Mouse (Mus musculus) stomach, postnatal 0 days (tissue): Measurements from ENCODE around the gene Tyw5. TPM values are rescaled to one million over a fixed set of nuclear protein-coding genes. Genes with fewer than 3 reads are reported as not detected.

ENCODE experiments used
- ATAC-seq: fragments of 200-750 bp; cut with Nextera tagmentation; 2 replicates; pipeline ENCODE4 v1.8.0; 2017; ENCODE audit not compliant: low FRiP score, low TSS enrichment
- DNase-seq: peaks from one replicate; pipeline ENCODE4 v3.0.0-alpha.2; 2016; ENCODE audit warnings: low spot score
- H3K27ac ChIP-seq: fragments of 300-500 bp; sonication (generic); replicated peaks from 2 replicates; pipeline ENCODE4 v1.5.1; 2014; ENCODE audit warnings: mild to moderate bottlenecking, control low read depth
- H3K27me3 ChIP-seq: fragments of 300-500 bp; sonication (generic); 2 replicates; pipeline ENCODE4 v1.6.1; 2014; ENCODE audit warnings: low read length; ENCODE audit not compliant: control insufficient read depth, insufficient read depth
- H3K36me3 ChIP-seq: fragments of 300-500 bp; sonication (generic); 2 replicates; pipeline ENCODE4 v1.6.1; 2014; ENCODE audit warnings: low read length, mixed read lengths; ENCODE audit not compliant: control insufficient read depth, insufficient read depth
- H3K4me1 ChIP-seq: fragments of 300-500 bp; sonication (generic); replicated peaks from 2 replicates; pipeline ENCODE4 v1.6.1; 2014; ENCODE audit warnings: antibody characterized with exemption; ENCODE audit not compliant: control insufficient read depth, insufficient read depth
- H3K4me2 ChIP-seq: fragments of 300-500 bp; sonication (generic); replicated peaks from 2 replicates; pipeline ENCODE4 v1.6.1; 2014; ENCODE audit warnings: low read depth, mild to moderate bottlenecking, control low read depth, moderate library complexity
- H3K4me3 ChIP-seq: fragments of 300-500 bp; sonication (generic); 2 replicates; pipeline ENCODE4 v1.5.1; 2014; ENCODE audit warnings: low read depth, low read length, control low read depth
- H3K9ac ChIP-seq: fragments of 300-500 bp; sonication (generic); 2 replicates; pipeline ENCODE4 v1.6.1; 2014; ENCODE audit warnings: mild to moderate bottlenecking, low read length, control low read depth, mixed read lengths
- H3K9me3 ChIP-seq: fragments of 300-500 bp; sonication (generic); 2 replicates; pipeline ENCODE4 v1.6.1; 2016; ENCODE audit warnings: low read length; ENCODE audit not compliant: control insufficient read depth
- CTCF ChIP-seq: IDR thresholded peaks from 2 replicates; pipeline ENCODE4 v1.5.1; 2016; ENCODE audit warnings: antibody characterized with exemption, low read depth, mild to moderate bottlenecking, moderate library complexity
- EP300 ChIP-seq: optimal IDR thresholded peaks from 2 replicates; pipeline ENCODE3; 2016; ENCODE audit warnings: antibody characterized with exemption
- WGBS: fragments of 180-500 bp; shearing (Covaris S2); extraction: QIAGEN DNeasy Blood & Tissue Kit; methylation state at CpG from one replicate; pipeline ENCODE4 v1.1.7; 2014; 5-methylcytosine and 5-hydroxymethylcytosine counted together
- polyA plus RNA-seq: library from polyadenylated mRNA; unstranded; fragments of >200 nt; fragmentation: Nextera tagmentation; extraction: Ambion mirVana; gene quantifications from 2 replicates; pipeline ENCODE4 v1.2.1, GENCODE M21; 2015

Gene Tyw5
- polyA plus RNA-seq, 1 experiment from 2014 or later, result 17.3 TPM

DNA sequence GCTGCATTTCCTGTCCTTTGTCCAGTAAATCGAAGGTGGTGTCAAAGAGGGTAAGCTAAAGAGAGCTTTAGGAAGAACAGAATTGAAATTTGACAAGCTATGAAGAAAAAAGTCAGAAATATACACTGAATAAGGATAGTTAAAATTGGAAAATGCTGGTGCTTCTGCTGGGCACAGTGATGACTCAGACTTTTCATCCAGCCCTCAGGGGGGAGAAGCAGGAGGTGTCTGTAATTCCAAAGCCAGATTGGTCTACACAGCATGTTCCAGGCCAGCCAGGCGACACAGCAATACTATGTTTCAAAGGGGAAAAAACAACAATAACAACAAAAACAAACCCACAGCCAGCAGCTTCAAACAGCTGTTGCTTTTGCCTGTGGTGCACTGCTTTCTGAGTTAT, 6.5 kb upstream of the Tyw5 start:
- WGBS, result 85% methylated on average over 2 of the region's 2 CpGs

DNA sequence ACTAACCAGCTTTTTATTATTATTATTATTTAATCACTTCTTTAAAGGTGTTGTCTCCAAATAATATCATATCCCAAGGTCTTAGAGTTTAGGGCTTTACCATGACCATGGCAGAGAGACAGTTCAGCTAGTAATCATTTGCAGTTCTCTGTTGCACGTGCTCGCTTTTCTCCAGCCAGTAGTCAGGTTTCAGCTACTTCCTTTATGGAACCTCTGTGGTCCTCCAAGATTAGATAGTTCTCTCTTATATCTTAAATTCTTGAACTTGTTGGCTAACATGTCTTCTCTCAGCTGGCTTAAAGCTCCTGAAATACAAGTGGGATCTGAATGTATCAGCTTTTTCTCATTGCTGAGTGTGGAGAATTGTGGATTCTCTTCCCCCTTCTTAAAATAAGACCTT, 2.1 kb upstream of the Tyw5 start:
- DNase-seq, result no peak
- TF ChIP-seq EP300 (no peak), CTCF (no peak)
- no peak for ATAC-seq
- H3K9ac ChIP-seq, result no peak overlapping the region
- WGBS, result 88% methylated on average over 2 of the region's 2 CpGs
- H3K27me3 ChIP-seq, result no peaks in the 10 kb centered on the region
- no peaks in the 10 kb centered on the region for H3K9me3 ChIP-seq
- no peak overlapping the region for H3K27ac ChIP-seq
- H3K4me1 ChIP-seq, result no peaks in the 10 kb centered on the region; the same call in 1 of the 2 replicates
- H3K4me2 ChIP-seq, result no peak overlapping the region
- peaks cover 7% of the 10 kb centered on the region; the same call in 1 of the 2 replicates for H3K36me3 ChIP-seq
- H3K4me3 ChIP-seq, result no peak overlapping the region

More for the DNA sequence above, 6.5 kb upstream of the Tyw5 start:
- ATAC-seq (no peak), DNase-seq (no peak)
- TF ChIP-seq CTCF, result no peak
- TF ChIP-seq EP300, result no peak
- H3K9ac ChIP-seq, result no peak overlapping the region
- no peaks in the 10 kb centered on the region for H3K27me3 ChIP-seq
- H3K4me2 ChIP-seq, result no peak overlapping the region
- H3K4me1 ChIP-seq, result no peaks in the 10 kb centered on the region; the same call in 1 of the 2 replicates
- H3K9me3 ChIP-seq, result no peaks in the 10 kb centered on the region
- no peak overlapping the region for H3K4me3 ChIP-seq
- H3K27ac ChIP-seq, result no peak overlapping the region
- H3K36me3 ChIP-seq, result peaks cover 7% of the 10 kb centered on the region; the same call in 1 of the 2 replicates

- DNase-seq, result no peak
- no peak for TF ChIP-seq CTCF
- TF ChIP-seq EP300, result no peak
- H3K4me3 ChIP-seq, result no peak overlapping the region
Observed at GRCm38 (mm10) chr1:57402116-57402515, 4.8 kb downstream of the Tyw5 start.

GRCm38 (mm10) chr1:57400877-57401276, 6.0 kb downstream of the Tyw5 start:
- Histone ChIP-seq H3K4me2 (no peak overlapping the region), H3K9ac (no peak overlapping the region), H3K27me3 (no peaks in the 10 kb centered on the region), H3K4me1 (no peaks in the 10 kb centered on the region), H3K9me3 (no peaks in the 10 kb centered on the region), H3K36me3 (peaks cover 10% of the 10 kb centered on the region), H3K4me3 (no peak overlapping the region), H3K27ac (no peak overlapping the region)
- 81% methylated on average over 2 of the region's 2 CpGs for WGBS
- DNase-seq, result no peak
- no peak for ATAC-seq
- TF ChIP-seq EP300 (no peak), CTCF (no peak)

More at GRCm38 (mm10) chr1:57402116-57402515, 4.8 kb downstream of the Tyw5 start:
- Histone ChIP-seq H3K27ac (no peak overlapping the region), H3K36me3 (peaks cover 5% of the 10 kb centered on the region; the same call in 1 of the 2 replicates), H3K27me3 (no peaks in the 10 kb centered on the region), H3K4me2 (no peak overlapping the region), H3K9ac (no peak overlapping the region), H3K9me3 (no peaks in the 10 kb centered on the region), H3K4me1 (no peaks in the 10 kb centered on the region)
- no peak for ATAC-seq
- 95% methylated on average over 5 of the region's 5 CpGs for WGBS

GRCm38 (mm10) chr1:57400321-57400720, 6.6 kb downstream of the Tyw5 start:
- no peak for ATAC-seq
- TF ChIP-seq EP300 (no peak), CTCF (no peak)
- Histone ChIP-seq H3K27ac (no peak overlapping the region), H3K4me2 (no peak overlapping the region), H3K27me3 (no peaks in the 10 kb centered on the region), H3K36me3 (peaks cover 10% of the 10 kb centered on the region), H3K9me3 (no peaks in the 10 kb centered on the region), H3K4me1 (no peaks in the 10 kb centered on the region), H3K4me3 (no peak overlapping the region), H3K9ac (no peak overlapping the region)
- 91% methylated on average over 2 of the region's 2 CpGs for WGBS
- DNase-seq, result no peak

GRCm38 (mm10) chr1:57394051-57394450, 12.8 kb downstream of the Tyw5 start:
- H3K9me3 ChIP-seq, result no peaks in the 10 kb centered on the region
- H3K4me3 ChIP-seq, result no peak overlapping the region
- no peak overlapping the region for H3K9ac ChIP-seq
- peaks cover 12% of the 10 kb centered on the region for H3K36me3 ChIP-seq
- 65% methylated on average over 3 of the region's 3 CpGs for WGBS
- H3K4me1 ChIP-seq, result no peaks in the 10 kb centered on the region
- TF ChIP-seq EP300 (no peak), CTCF (peak; percentile 85)
- H3K27me3 ChIP-seq, result no peaks in the 10 kb centered on the region
- peak; percentile 51 for DNase-seq
- ATAC-seq, result no peak
- no peak overlapping the region for H3K4me2 ChIP-seq
- no peak overlapping the region for H3K27ac ChIP-seq
